Mouse (Mus musculus) urinary bladder, adult 2 months (tissue): ENCODE measurements around the gene A1cf. TPM values are rescaled to one million over a fixed set of nuclear protein-coding genes. Genes with fewer than 3 reads are reported as not detected.

Experiments used
- DNase-seq: peaks from one replicate; pipeline ENCODE4 v3.0.0; 2022; ENCODE audit warnings: low spot score
- polyA plus RNA-seq: library from polyadenylated mRNA; depleted of rRNA; stranded (reverse); fragments of >200 nt; gene quantifications from 2 replicates; pipeline ENCODE4 v1.2.3, GENCODE M21; 2012; rRNA removed

A1cf gene
- polyA plus RNA-seq, 1 experiment = not detected

DNA sequence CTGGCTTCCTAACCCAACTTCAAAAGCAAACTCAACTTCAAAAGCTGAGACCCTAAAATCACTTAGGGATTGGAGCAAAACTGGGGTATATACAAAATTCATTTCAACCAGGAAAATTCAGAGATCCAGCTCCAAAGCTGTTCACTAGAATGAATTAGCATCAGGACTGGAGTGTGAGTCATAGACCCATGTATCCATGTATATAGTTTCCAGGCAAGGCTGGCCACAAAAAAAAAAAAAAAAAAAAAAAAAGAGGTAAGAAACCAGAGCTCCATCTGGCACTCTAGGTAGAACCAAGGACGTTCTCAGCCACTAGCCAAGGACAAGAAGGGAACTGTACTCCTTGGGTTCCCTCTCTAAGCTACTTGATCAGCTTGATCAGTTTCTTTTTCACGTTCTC is 85.2 kb downstream of the A1cf start:
- no peak for DNase-seq

DNA sequence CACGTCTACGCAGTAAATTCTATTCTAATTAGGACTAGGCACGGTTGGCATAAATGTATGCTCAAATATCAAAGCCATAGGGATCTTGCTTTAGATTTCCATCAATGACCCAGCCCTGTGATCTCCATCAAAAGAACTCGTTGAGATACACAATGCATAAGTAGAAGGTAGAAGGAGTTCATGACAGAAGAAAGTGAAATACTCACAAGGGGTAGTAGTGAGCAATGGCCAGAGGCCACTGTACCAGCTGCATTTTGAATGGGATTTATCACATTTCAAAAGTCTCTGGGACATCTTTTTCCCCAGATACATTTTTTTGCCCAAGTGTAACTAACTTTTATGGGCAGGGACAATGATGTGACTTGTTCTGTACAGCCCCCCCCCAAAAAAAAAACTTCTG is 85.7 kb downstream of the A1cf start:
- DNase-seq = no peak

DNA sequence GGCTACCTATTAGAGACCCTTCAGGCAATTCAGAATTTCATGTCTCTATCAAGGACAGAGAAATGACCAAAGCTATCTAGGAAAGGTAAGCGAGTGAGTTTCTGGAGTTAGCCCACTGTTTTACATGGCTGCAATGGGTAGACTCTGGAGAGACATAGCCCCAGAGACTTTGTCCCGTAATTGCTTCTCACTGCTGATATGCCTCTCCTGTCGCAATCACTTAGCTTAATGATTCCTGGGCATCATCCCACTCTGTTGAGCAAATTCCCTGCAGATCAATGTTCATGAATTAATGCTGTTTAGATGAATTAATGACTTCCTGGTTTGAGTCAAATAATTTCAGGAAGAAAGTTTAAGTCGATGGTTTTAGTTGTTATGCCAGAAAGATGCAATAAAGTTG is 86.1 kb downstream of the A1cf start:
- no peak for DNase-seq

DNA sequence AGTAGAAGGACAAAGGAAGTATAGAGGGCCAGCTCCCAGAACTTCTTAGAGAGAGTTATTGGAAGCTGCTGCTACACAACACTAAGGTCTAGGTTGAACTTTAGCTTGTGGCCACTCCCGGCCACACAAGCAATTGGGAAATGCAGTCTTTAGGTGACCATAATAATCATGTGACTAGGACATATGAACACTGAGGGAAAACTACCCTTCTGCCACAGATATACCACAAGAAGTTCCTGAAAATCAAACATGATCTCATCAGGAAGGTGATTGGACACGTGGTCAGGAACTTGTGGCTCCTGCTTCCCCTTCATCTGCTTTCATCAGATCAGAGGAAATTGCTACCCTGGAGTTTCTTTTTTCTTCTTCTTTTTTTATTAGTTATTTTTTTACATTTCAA is 87.8 kb downstream of the A1cf start:
- no peak for DNase-seq

DNA sequence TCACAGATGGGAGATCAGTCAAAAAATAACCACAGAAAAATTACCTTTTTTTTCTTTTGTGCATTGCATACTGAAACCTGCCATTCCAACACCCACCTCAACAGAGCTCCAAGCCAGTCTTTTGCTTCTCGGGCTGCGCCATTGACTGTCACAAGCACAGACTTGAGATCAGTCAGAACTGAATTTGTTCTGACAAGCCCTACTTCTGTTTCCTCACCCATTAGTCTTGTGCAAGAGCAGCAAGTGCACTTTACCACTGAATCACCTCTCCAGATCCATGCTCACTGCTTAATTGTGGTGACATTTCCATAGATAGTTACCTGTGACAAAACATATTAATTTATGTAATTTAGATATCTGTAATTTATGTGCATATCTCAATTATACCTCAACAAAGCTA is 91.9 kb downstream of the A1cf start:
- no peak for DNase-seq

DNA sequence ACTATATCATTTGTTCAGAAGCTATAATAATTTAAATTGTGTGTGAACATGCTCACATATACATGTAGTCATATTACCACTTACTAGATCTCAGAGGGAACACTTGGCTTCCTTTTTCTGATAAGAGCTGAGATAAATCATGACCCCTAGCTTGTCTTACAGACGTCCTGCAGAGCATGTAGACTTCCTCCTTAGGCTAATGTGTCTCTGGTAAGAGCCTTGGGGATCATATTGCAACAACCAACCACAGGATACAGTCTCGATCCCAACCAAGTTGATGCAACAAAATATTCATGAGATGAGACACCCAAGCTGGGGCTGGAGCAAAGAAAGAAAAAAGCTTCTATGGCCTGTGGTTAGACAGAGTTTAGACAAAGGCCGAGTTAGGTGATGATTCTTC is 94.6 kb downstream of the A1cf start:
- no peak for DNase-seq

DNA sequence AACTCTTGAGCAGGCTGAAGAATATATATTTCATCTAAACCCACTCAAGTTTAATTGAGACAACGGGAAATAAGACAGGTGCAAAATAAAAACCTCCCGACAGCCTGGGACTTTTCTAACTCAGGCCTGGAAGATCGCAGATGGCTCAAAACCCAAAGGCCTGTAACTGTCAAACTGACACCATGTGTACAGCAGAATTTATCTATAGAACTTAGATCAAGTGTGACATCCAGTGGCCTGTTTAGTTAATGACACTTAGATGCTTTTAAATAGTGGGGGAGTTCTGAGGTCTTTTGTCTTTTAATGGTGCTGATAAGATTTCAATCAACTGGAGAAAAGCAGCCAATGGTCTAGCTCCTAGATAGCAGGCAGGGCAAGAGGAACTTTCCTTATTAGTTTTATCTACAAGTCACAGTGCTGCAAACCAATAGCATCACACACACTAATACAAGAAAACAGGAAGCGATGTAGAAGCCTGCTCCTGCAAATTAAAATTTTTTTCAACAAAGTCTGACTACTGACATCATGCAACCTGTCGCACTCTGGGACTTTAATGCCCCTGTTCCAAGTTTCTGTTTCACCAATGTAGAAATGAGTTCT is 99.5 kb downstream of the A1cf start:
- no peak for DNase-seq

DNA sequence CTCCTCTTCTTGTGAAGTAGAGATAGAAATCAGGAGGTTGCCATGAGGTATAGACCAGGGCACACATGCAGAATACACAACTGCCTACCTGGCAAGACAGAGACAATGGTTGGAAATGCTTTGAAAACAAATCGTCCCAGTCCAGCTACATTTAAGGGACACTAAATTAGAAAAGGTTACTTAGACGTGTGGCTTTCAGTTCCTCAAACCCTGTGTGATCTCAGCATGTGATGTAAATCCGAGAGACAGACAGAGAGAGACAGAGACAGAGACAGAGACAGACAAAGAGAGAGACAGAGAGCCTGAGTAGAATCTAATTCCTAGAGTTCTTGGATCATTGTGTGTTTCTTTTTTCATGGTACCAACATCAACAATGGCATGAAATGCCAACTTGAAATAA is 102.8 kb downstream of the A1cf start:
- no peak for DNase-seq

DNA sequence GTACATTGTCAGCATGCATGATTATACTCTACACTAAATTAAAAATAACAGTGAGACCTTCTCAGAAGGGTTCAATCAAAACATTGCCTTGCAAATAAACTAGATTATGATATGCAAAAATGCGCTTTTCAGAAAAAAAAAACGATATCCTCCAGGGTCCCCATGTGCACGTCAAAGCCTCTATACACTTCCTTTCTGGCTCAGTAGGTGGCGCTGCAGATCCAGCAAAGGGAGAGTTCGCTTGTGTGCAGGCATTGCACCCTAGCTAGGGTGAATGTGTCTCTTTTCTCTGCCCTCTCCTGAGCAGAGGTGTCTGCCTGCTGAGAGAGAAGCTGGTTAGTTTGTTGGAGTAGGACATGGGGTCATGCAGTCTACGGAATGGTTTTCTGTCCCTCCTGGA is 103.4 kb downstream of the A1cf start:
- DNase-seq = peak; percentile 53

DNA sequence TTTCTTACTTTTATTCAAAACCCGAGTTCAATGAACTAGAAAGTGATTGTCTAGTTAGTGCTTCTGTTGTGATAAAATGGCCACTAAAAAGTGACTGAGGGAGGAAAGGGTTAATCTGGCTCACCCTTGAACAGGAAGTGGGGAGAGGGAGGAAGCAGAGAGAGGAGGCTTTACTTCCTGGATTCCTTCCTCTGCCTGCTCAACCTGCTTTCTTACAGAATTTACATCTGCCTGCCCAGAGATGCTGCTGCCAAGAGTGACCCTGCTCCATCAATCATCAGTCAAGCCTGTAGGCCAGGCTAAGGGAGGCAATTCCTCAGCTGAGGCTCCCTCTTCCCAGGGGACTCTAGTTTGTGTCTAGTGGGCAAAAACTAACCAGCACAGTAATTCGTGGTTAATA is 107.3 kb downstream of the A1cf start:
- no peak for DNase-seq

DNA sequence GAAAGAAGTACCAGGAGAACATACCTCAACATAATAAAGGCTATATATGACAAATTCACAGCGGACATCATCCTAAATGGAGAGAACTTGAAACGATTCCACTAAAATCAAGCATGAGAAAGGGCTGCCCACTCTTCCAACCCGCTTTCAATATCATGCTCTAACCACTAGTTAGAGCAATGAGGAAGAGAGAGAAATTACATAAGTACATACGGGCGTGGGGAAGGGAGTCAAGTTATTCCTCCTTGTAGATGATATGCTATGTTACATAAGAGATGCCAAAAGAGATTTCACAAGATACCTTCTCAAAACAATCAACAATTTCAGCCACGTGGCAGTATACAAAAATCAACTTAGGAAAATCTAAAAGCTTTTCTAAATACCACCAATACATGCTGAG is 122.5 kb downstream of the A1cf start:
- no peak for DNase-seq

DNA sequence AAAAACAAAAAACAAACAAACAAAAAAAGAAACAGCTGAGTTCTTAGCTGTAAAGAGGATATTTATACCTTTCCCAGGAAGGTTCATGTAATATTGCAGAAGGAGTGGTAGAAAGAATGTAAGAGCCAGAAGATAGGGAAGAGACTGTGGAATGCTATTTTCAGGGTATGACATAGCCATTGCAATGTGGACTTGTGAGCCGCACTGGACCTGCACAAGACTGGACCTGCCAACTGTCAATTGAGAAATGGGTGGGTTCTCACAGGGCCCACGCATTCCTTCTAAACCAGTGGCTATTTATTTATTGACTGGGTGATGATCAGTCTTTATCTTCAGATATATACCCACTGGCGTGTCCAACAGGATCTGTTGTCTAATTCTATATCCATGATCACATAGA is 128.4 kb downstream of the A1cf start:
- no peak for DNase-seq

Other genes with a start within 250 kb of the A1cf start
- gene Prkg1, start 103.7 kb upstream of the A1cf start, polyA plus RNA-seq = 4.1 and 6.2 TPM in 2 replicates
- 11.0 and 13.3 TPM in 2 replicates for gene Asah2, start 239.4 kb downstream of the A1cf start, polyA plus RNA-seq